Mouse (Mus musculus): Measurements from ENCODE around the gene Smim5. TPM values are rescaled to one million over a fixed set of nuclear protein-coding genes. Genes with fewer than 3 reads are reported as not detected.

Gene Smim5
- polyA plus RNA-seq, 1 experiment, result not detected

DNA sequence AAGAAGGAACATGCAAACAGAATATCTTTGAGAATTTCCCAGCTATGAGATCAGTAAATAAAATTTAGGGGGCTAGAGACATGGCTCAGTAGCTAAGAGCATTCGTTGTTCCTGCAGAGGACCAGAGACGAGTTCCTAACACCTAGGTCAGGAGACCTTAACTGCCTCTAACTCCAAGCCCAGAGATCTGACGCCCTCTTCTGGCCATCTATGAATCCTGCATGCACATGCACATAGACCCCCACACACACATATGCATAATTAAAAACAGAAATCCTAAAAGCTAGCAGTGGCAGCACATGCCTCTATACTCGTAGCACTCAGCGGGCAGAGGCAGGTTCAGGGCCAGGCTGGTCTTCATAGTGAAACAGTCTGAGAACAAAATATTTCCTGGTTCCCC, 23.3 kb upstream of the Smim5 start:
- TF ChIP-seq POLR2A (IDR thresholded peaks at IDR 0.05; ENCODE audit: low read depth, low read length), result no peak
- H3K4me3 ChIP-seq (ENCODE audit: insufficient read depth, low read length), result no peak overlapping the region
- no peak overlapping the region for H3K27ac ChIP-seq (ENCODE audit: insufficient read depth, low read length)
- no peaks in the 10 kb centered on the region for H3K4me1 ChIP-seq (ENCODE audit: control insufficient read depth, insufficient read depth, low read length)

GRCm38 (mm10) chr11:115877174-115877755, 22.5 kb upstream of the Smim5 start:
- TF ChIP-seq CTCF (IDR thresholded peaks at IDR 0.05; ENCODE audit: borderline replicate concordance, insufficient read depth, low read length) (no peak), POLR2A (IDR thresholded peaks at IDR 0.05; ENCODE audit: low read depth, low read length) (no peak)
- Histone ChIP-seq H3K4me3 (ENCODE audit: insufficient read depth, low read length) (no peak overlapping the region), H3K27ac (ENCODE audit: insufficient read depth, low read length) (no peak overlapping the region), H3K4me1 (ENCODE audit: control insufficient read depth, insufficient read depth, low read length) (no peaks in the 10 kb centered on the region)

GRCm38 (mm10) chr11:115878071-115878470, 21.7 kb upstream of the Smim5 start:
- H3K4me3 ChIP-seq (ENCODE audit: insufficient read depth, low read length), result no peak overlapping the region
- no peak overlapping the region for H3K27ac ChIP-seq (ENCODE audit: insufficient read depth, low read length)
- no peaks in the 10 kb centered on the region for H3K4me1 ChIP-seq (ENCODE audit: control insufficient read depth, insufficient read depth, low read length)
- TF ChIP-seq POLR2A (IDR thresholded peaks at IDR 0.05; ENCODE audit: low read depth, low read length) (no peak), CTCF (IDR thresholded peaks at IDR 0.05; ENCODE audit: borderline replicate concordance, insufficient read depth, low read length) (no peak)

DNA sequence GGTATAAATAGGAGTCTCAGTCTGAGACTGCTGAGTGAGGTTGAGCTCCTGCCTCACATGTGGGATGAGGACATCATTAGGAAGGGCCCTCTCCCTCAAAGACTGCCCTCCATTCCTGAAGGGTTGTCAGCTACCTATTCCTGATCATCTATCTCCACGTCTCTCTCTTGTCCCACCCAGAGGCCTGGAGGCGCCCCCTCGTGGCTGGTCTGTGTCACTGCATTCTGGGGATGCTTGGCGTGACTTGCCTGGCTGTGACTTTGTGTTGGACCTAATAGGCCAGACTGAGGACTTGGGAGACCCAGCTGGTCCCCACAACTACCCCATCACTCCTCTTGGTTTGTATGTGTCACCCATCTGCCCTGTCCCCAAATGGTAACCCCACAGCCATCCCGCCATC, 18.8 kb upstream of the Smim5 start:
- Histone ChIP-seq H3K27ac (ENCODE audit: insufficient read depth, low read length) (no peak overlapping the region), H3K4me3 (ENCODE audit: insufficient read depth, low read length) (no peak overlapping the region), H3K4me1 (ENCODE audit: control insufficient read depth, insufficient read depth, low read length) (no peaks in the 10 kb centered on the region)
- TF ChIP-seq CTCF (IDR thresholded peaks at IDR 0.05; ENCODE audit: borderline replicate concordance, insufficient read depth, low read length) (peak; percentile 60), POLR2A (IDR thresholded peaks at IDR 0.05; ENCODE audit: low read depth, low read length) (no peak)

GRCm38 (mm10) chr11:115883251-115883650, 16.5 kb upstream of the Smim5 start:
- Histone ChIP-seq H3K27ac (ENCODE audit: insufficient read depth, low read length) (no peak overlapping the region), H3K4me3 (ENCODE audit: insufficient read depth, low read length) (no peak overlapping the region)
- TF ChIP-seq CTCF (IDR thresholded peaks at IDR 0.05; ENCODE audit: borderline replicate concordance, insufficient read depth, low read length) (no peak), POLR2A (IDR thresholded peaks at IDR 0.05; ENCODE audit: low read depth, low read length) (no peak)

GRCm38 (mm10) chr11:115884361-115884760, 15.4 kb upstream of the Smim5 start:
- no peaks in the 10 kb centered on the region for H3K4me1 ChIP-seq (ENCODE audit: control insufficient read depth, insufficient read depth, low read length)
- H3K27ac ChIP-seq (ENCODE audit: insufficient read depth, low read length), result no peak overlapping the region

More at GRCm38 (mm10) chr11:115883251-115883650, 16.5 kb upstream of the Smim5 start:
- no peaks in the 10 kb centered on the region for H3K4me1 ChIP-seq (ENCODE audit: control insufficient read depth, insufficient read depth, low read length)

DNA sequence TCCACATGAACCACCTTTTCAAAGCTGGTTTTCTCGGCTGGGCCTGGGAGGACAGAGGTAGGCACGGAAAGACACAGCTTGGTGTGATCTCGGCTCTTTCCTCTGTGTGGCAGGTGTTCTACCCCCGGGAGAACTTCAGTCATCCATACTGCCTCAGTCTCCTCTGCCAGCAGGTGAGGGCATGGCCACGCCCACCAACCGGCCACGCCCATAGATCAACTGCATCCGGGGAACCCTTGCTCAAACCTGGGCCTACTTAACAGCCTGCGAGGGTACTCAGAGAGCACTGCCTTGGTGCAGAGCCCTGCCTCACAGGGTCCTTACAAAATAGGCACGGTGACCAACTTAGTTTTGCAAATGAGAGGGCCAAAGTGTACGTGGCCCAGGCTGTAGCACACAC, 14.5 kb upstream of the Smim5 start:
- Histone ChIP-seq H3K27ac (ENCODE audit: insufficient read depth, low read length) (no peak overlapping the region), H3K4me1 (ENCODE audit: control insufficient read depth, insufficient read depth, low read length) (no peaks in the 10 kb centered on the region)
- TF ChIP-seq CTCF (IDR thresholded peaks at IDR 0.05; ENCODE audit: borderline replicate concordance, insufficient read depth, low read length) (no peak), POLR2A (IDR thresholded peaks at IDR 0.05; ENCODE audit: low read depth, low read length) (no peak)

More at GRCm38 (mm10) chr11:115884361-115884760, 15.4 kb upstream of the Smim5 start:
- TF ChIP-seq CTCF (IDR thresholded peaks at IDR 0.05; ENCODE audit: borderline replicate concordance, insufficient read depth, low read length), result no peak
- no peak for TF ChIP-seq POLR2A (IDR thresholded peaks at IDR 0.05; ENCODE audit: low read depth, low read length)
- H3K4me3 ChIP-seq (ENCODE audit: insufficient read depth, low read length), result no peak overlapping the region

GRCm38 (mm10) chr11:115886446-115886845, 13.3 kb upstream of the Smim5 start:
- Histone ChIP-seq H3K27ac (ENCODE audit: insufficient read depth, low read length) (no peak overlapping the region), H3K4me3 (ENCODE audit: insufficient read depth, low read length) (no peak overlapping the region), H3K4me1 (ENCODE audit: control insufficient read depth, insufficient read depth, low read length) (no peaks in the 10 kb centered on the region)
- TF ChIP-seq POLR2A (IDR thresholded peaks at IDR 0.05; ENCODE audit: low read depth, low read length), result no peak
- no peak for TF ChIP-seq CTCF (IDR thresholded peaks at IDR 0.05; ENCODE audit: borderline replicate concordance, insufficient read depth, low read length)

More for the DNA sequence above, 14.5 kb upstream of the Smim5 start:
- H3K4me3 ChIP-seq (ENCODE audit: insufficient read depth, low read length), result no peak overlapping the region

- no peak overlapping the region for H3K4me3 ChIP-seq (ENCODE audit: insufficient read depth, low read length)
- TF ChIP-seq POLR2A (IDR thresholded peaks at IDR 0.05; ENCODE audit: low read depth, low read length) (no peak), CTCF (IDR thresholded peaks at IDR 0.05; ENCODE audit: borderline replicate concordance, insufficient read depth, low read length) (no peak)
- H3K4me1 ChIP-seq (ENCODE audit: control insufficient read depth, insufficient read depth, low read length), result no peaks in the 10 kb centered on the region
- no peak overlapping the region for H3K27ac ChIP-seq (ENCODE audit: insufficient read depth, low read length)
Observed at GRCm38 (mm10) chr11:115888020-115888419, 11.7 kb upstream of the Smim5 start.

GRCm38 (mm10) chr11:115889159-115889558, 10.6 kb upstream of the Smim5 start:
- TF ChIP-seq POLR2A (IDR thresholded peaks at IDR 0.05; ENCODE audit: low read depth, low read length), result no peak
- no peak for TF ChIP-seq CTCF (IDR thresholded peaks at IDR 0.05; ENCODE audit: borderline replicate concordance, insufficient read depth, low read length)
- H3K27ac ChIP-seq (ENCODE audit: insufficient read depth, low read length), result no peak overlapping the region
- H3K4me1 ChIP-seq (ENCODE audit: control insufficient read depth, insufficient read depth, low read length), result no peaks in the 10 kb centered on the region
- H3K4me3 ChIP-seq (ENCODE audit: insufficient read depth, low read length), result no peak overlapping the region

Data from embryonic fibroblast, embryonic 13.5 days (primary cell).